Mouse (Mus musculus): Measurements from ENCODE around the gene Dlst. TPM values are rescaled to one million over a fixed set of nuclear protein-coding genes. Genes with fewer than 3 reads are reported as not detected.
A peak's percentile ranks its signal among the peaks of the same experiment; 100 is the strongest.
"Not testable (repeated sequence)": the region's sequence is repeated elsewhere in the genome, so short reads cannot be mapped to it uniquely, and the experiment has no call there.

Dlst gene
- total RNA-seq, 2 experiments from 2014 or later, result 632 to 665 TPM

GRCm38 (mm10) chr12:85113337-85113736 is 2.7 kb downstream of the Dlst start:
- DNase-seq, result no peak
- intact Hi-C loops (cut with DNase I), result no loop called here

GRCm38 (mm10) chr12:85113917-85114316 is 3.3 kb downstream of the Dlst start:
- DNase-seq, result no peak
- intact Hi-C loops (cut with DNase I), result no loop called here

GRCm38 (mm10) chr12:85115678-85116077 is 5.0 kb downstream of the Dlst start:
- intact Hi-C loops (cut with DNase I), result no loop called here
- DNase-seq, result no peak

- intact Hi-C loops (cut with DNase I), result no loop called here
These were observed 11.3 kb downstream of the Dlst start for GRCm38 (mm10) chr12:85121806-85122459.

GRCm38 (mm10) chr12:85123108-85123530 is 12.5 kb downstream of the Dlst start:
- DNase-seq, result no peak
- intact Hi-C loops (cut with DNase I), result no loop called here

More at GRCm38 (mm10) chr12:85121806-85122459, 11.3 kb downstream of the Dlst start:
- DNase-seq, result no peak

GRCm38 (mm10) chr12:85123645-85124044 is 13.0 kb downstream of the Dlst start:
- no peak for DNase-seq
- intact Hi-C loops (cut with DNase I), result no loop called here

GRCm38 (mm10) chr12:85124751-85125150 is 14.1 kb downstream of the Dlst start:
- DNase-seq, result no peak
- intact Hi-C loops (cut with DNase I), result no loop called here

GRCm38 (mm10) chr12:85126986-85127603 is 16.5 kb downstream of the Dlst start:
- no peak for DNase-seq
- intact Hi-C loops (cut with DNase I), result no loop called here

GRCm38 (mm10) chr12:85129426-85129978 is 18.9 kb downstream of the Dlst start:
- intact Hi-C loops (cut with DNase I), result no loop called here
- peak in 1 of 2 experiments; percentile 36 for DNase-seq

GRCm38 (mm10) chr12:85131361-85131760 is 20.7 kb downstream of the Dlst start:
- intact Hi-C loops (cut with DNase I), result no loop called here
- DNase-seq, result no peak

GRCm38 (mm10) chr12:85134043-85134794 is 23.6 kb downstream of the Dlst start:
- intact Hi-C loops (cut with DNase I), result no loop called here
- DNase-seq, result no peak

- peak; percentile 36 to 37 for DNase-seq
- intact Hi-C loops (cut with DNase I), result no loop called here
These were observed 25.2 kb downstream of the Dlst start for GRCm38 (mm10) chr12:85135513-85136470.

GRCm38 (mm10) chr12:85136627-85137026 is 26.0 kb downstream of the Dlst start:
- intact Hi-C loops (cut with DNase I), result no loop called here
- no peak for DNase-seq

- no peak for DNase-seq
- intact Hi-C loops (cut with DNase I), result no loop called here
These were observed 29.5 kb downstream of the Dlst start for GRCm38 (mm10) chr12:85140036-85140701.

- no peak for DNase-seq
- intact Hi-C loops (cut with DNase I), result no loop called here
These were observed 30.5 kb downstream of the Dlst start for GRCm38 (mm10) chr12:85141096-85141495.

- DNase-seq, result peak; percentile 90 to 94
- intact Hi-C loops (cut with DNase I), result loop anchor here (1.0 kb wide), 1 partner anchor 162 kb away; no protein-coding TSS in a partner anchor
These were observed 32.2 kb downstream of the Dlst start for GRCm38 (mm10) chr12:85142803-85143202.

- intact Hi-C loops (cut with DNase I), result loop anchor here (1.0 kb wide), 1 partner anchor 143 kb away; no protein-coding TSS in a partner anchor
- DNase-seq, result not testable (repeated sequence)
These were observed 33.6 kb downstream of the Dlst start for GRCm38 (mm10) chr12:85144276-85144675.

GRCm38 (mm10) chr12:85144821-85145220 is 34.2 kb downstream of the Dlst start:
- intact Hi-C loops (cut with DNase I), result loop anchor here (1.0 kb wide), 1 partner anchor 142 kb away; no protein-coding TSS in a partner anchor
- DNase-seq, result no peak

- peak; percentile 70 to 74 for DNase-seq
- intact Hi-C loops (cut with DNase I), result no loop called here
These were observed 35.0 kb downstream of the Dlst start for GRCm38 (mm10) chr12:85145630-85146029.
